Comparison of ENCODE assay signal across 27 mouse cellular contexts in genomic region chrX:134170584-134170983, GRCm38 (mm10). TPM values are rescaled to one million over a fixed set of nuclear protein-coding genes. Genes with fewer than 3 reads are reported as not detected.
DNase-seq lines count a peak whose midpoint lies in the region; ATAC-seq lines count a peak whose summit lies in the region.
"Had no signal": no experiment of that assay in that cellular context is flagged by ENCODE, and none has a peak within 500 bp of the region (broad histone marks: within the 10 kb centered on the region; RNA-seq: fewer than 3 reads in every experiment).

No protein-coding gene starts in this region.

- H3K27ac ChIP-seq in hindbrain, embryonic 16.5 days (ENCODE audit: low read depth, low read length): no peak overlapping the region
- H3K27ac ChIP-seq: embryonic facial prominence, embryonic 10.5 days; embryonic facial prominence, embryonic 12.5 days; forebrain, embryonic 13.5 days; forebrain, embryonic 15.5 days had no signal

- peak; percentile 28 to 35 for DNase-seq in spleen, postnatal 36 days (ENCODE audit: low spot score in 2 of 2)
- DNase-seq in spleen, postnatal 4 days (ENCODE audit: low spot score in 2 of 2): no peak
- DNase-seq in splenic B cell, adult 2 months (ENCODE audit: low read depth, low spot score): peak; percentile 40
- no peak for DNase-seq in urinary bladder, postnatal 25 days (ENCODE audit: low spot score)
- DNase-seq: adrenal gland, adult 8-10 months; adrenal gland, postnatal 14 days; adrenal gland, postnatal 36 days; cerebellum, adult 11-12 months; cerebellum, adult 2 months; cerebellum, adult 9-10 months; cerebellum, postnatal 10 days; cerebellum, postnatal 25 days had no signal

- no peak overlapping the region for H3K4me2 ChIP-seq in hindbrain, embryonic 16.5 days (ENCODE audit: low read length)
- H3K4me2 ChIP-seq: embryonic facial prominence, embryonic 12.5 days; forebrain, embryonic 13.5 days; forebrain, embryonic 15.5 days had no signal

- H3K9ac ChIP-seq in hindbrain, embryonic 16.5 days (ENCODE audit: low read depth, low read length): no peak overlapping the region
- H3K9ac ChIP-seq: embryonic facial prominence, embryonic 12.5 days; forebrain, embryonic 13.5 days; forebrain, embryonic 15.5 days; forebrain, postnatal 0 days had no signal

- ATAC-seq in common myeloid progenitor, adult 5-6 weeks (replicated peaks; ENCODE audit: low read depth, poor library complexity, severe bottlenecking): 0 out of 2 replicates have a peak, but pooled peaks have one; percentile 29
- ATAC-seq in hindbrain, embryonic 16.5 days: no peak
- ATAC-seq: activated CD4-positive, CD25-positive, alpha-beta regulatory T cell, adult 4 months; forebrain, embryonic 13.5 days; forebrain, embryonic 15.5 days; forebrain, postnatal 0 days; Patski had no signal

- no peaks in the 10 kb centered on the region for H3K27me3 ChIP-seq in splenic B cell, adult 2 months (ENCODE audit: control insufficient read depth, insufficient read depth, low read length, poor library complexity, severe bottlenecking)
- H3K27me3 ChIP-seq in hindbrain, embryonic 16.5 days (replicated peaks; ENCODE audit: control insufficient read depth, insufficient read depth, low read length): no peaks in the 10 kb centered on the region
- H3K27me3 ChIP-seq: embryonic facial prominence, embryonic 12.5 days; forebrain, embryonic 13.5 days; forebrain, embryonic 15.5 days had no signal

- H3K4me3 ChIP-seq in hindbrain, embryonic 16.5 days (ENCODE audit: low read length): no peak overlapping the region
- H3K4me3 ChIP-seq: embryonic facial prominence, embryonic 10.5 days; embryonic facial prominence, embryonic 12.5 days; forebrain, embryonic 13.5 days; forebrain, embryonic 15.5 days had no signal

- H3K4me1 ChIP-seq in hindbrain, embryonic 16.5 days (ENCODE audit: control insufficient read depth, insufficient read depth, low read depth, low read length): no peaks in the 10 kb centered on the region
- H3K4me1 ChIP-seq: embryonic facial prominence, embryonic 10.5 days; embryonic facial prominence, embryonic 12.5 days; forebrain, embryonic 13.5 days; forebrain, embryonic 15.5 days had no signal

- H3K36me3 ChIP-seq in splenic B cell, adult 2 months (ENCODE audit: control insufficient read depth, insufficient read depth, low read length, poor library complexity, severe bottlenecking): no peaks in the 10 kb centered on the region
- H3K36me3 ChIP-seq in hindbrain, embryonic 16.5 days (ENCODE audit: control insufficient read depth, insufficient read depth, low read length): no peaks in the 10 kb centered on the region
- H3K36me3 ChIP-seq: embryonic facial prominence, embryonic 10.5 days; embryonic facial prominence, embryonic 12.5 days; forebrain, embryonic 15.5 days; G1E had no signal

- no peaks in the 10 kb centered on the region for H3K9me3 ChIP-seq in hindbrain, embryonic 16.5 days (ENCODE audit: control insufficient read depth, low read length)
- H3K9me3 ChIP-seq: embryonic facial prominence, embryonic 10.5 days; embryonic facial prominence, embryonic 12.5 days; forebrain, embryonic 13.5 days; forebrain, embryonic 15.5 days; G1E had no signal

- WGBS in hindbrain, embryonic 16.5 days: 96% methylated on average over 1 of the region's 1 CpGs

RNA-seq across cellular contexts. Expression of gene Xkrx, which starts 8.7 kb away (rescaled TPM):
- total RNA-seq in common myeloid progenitor, adult 5-6 weeks (2017): not detected in 2 replicates
- 0.95 and 1.1 TPM in 2 replicates for polyA plus RNA-seq in hindbrain, embryonic 16.5 days (2015; fragmentation: Nextera tagmentation; extraction: Ambion mirVana)
- polyA plus RNA-seq: embryonic facial prominence, embryonic 10.5 days; forebrain, embryonic 11.5 days; G1E had no signal

RNA-seq across cellular contexts. Expression of gene Arl13a, which starts 16.7 kb away (rescaled TPM):
- total RNA-seq in common myeloid progenitor, adult 5-6 weeks (2017): not detected in 2 replicates
- not detected in 2 replicates for polyA plus RNA-seq in hindbrain, embryonic 16.5 days (2015; fragmentation: Nextera tagmentation; extraction: Ambion mirVana)
- total RNA-seq: adrenal gland, adult 18-20 months; adrenal gland, adult 8-10 months; adrenal gland, postnatal 14 days; adrenal gland, postnatal 36 days; forebrain, postnatal 0 days; G1E had no signal
- polyA plus RNA-seq: C2C12; cerebellum, adult 2 months; cortical plate, adult 2 months; embryonic facial prominence, embryonic 10.5 days; embryonic facial prominence, embryonic 12.5 days; embryonic facial prominence, embryonic 14.5 days; forebrain, embryonic 11.5 days; forebrain, embryonic 13.5 days; forebrain, embryonic 15.5 days; forebrain, postnatal 0 days; G1E; Patski had no signal

RNA-seq across cellular contexts. Expression of gene Nox1, which starts 51.2 kb away (rescaled TPM):
- total RNA-seq in common myeloid progenitor, adult 5-6 weeks (2017): 0.15 and 0.27 TPM in 2 replicates
- polyA plus RNA-seq in hindbrain, embryonic 16.5 days (2015; fragmentation: Nextera tagmentation; extraction: Ambion mirVana): 0.15 and 0.36 TPM in 2 replicates
- total RNA-seq: adrenal gland, adult 18-20 months; forebrain, postnatal 0 days had no signal
- polyA plus RNA-seq: embryonic facial prominence, embryonic 10.5 days; embryonic facial prominence, embryonic 12.5 days; forebrain, embryonic 15.5 days; forebrain, postnatal 0 days; G1E had no signal

Comparison
In these comparisons a context has a peak if more than half of its experiments do, and no peak if none do; other contexts are left out.
1. DNase-seq: peak in spleen, postnatal 36 days (2 of 2) and splenic B cell, adult 2 months (single experiment); none in spleen, postnatal 4 days (0 of 2) and urinary bladder, postnatal 25 days (single experiment).